Comparison of ENCODE assay signal across 12 mouse cellular contexts in genomic region chr2:157596876-157597566, GRCm38 (mm10). TPM values are rescaled to one million over a fixed set of nuclear protein-coding genes. Genes with fewer than 3 reads are reported as not detected.
DNase-seq lines count a peak whose midpoint lies in the region; ATAC-seq and TF ChIP-seq lines count a peak whose summit lies in the region.
"Had no signal": no experiment of that assay in that cellular context is flagged by ENCODE, and none has a peak within 500 bp of the region (broad histone marks: within the 10 kb centered on the region; RNA-seq: fewer than 3 reads in every experiment).

No protein-coding gene starts in this region.

- in situ Hi-C loops in CH12.LX (cut with MboI; ENCODE audit: low pct_ligation_motif_present, low pct_unique_long_range_greater_than_20kb, low sequenced_read_pairs): no loop called here

- no peak for TF ChIP-seq RAD21 in CH12.LX (IDR thresholded peaks at IDR 0.05; ENCODE audit: low read depth, low read length)

- H3K27ac ChIP-seq in hindbrain, embryonic 13.5 days: no peak overlapping the region
- H3K27ac ChIP-seq in hindbrain, embryonic 14.5 days: no peak overlapping the region
- H3K27ac ChIP-seq in CH12.LX (ENCODE audit: insufficient read depth, low read depth) (no peak overlapping the region), macrophage (no peak overlapping the region)
- H3K27ac ChIP-seq: forebrain, embryonic 13.5 days had no signal

- no peaks in the 10 kb centered on the region for H3K27me3 ChIP-seq in hindbrain, embryonic 13.5 days
- no peaks in the 10 kb centered on the region for H3K27me3 ChIP-seq in hindbrain, embryonic 14.5 days (ENCODE audit: control insufficient read depth, insufficient read depth, low read length)
- H3K27me3 ChIP-seq in CH12.LX (replicated peaks): peaks cover 10% of the 10 kb centered on the region
- H3K27me3 ChIP-seq: forebrain, embryonic 13.5 days had no signal

- H3K9ac ChIP-seq in hindbrain, embryonic 13.5 days: 0 out of 2 replicates have a peak overlapping the region, but pooled peaks have one; percentile 2
- no peak overlapping the region for H3K9ac ChIP-seq in hindbrain, embryonic 14.5 days
- peak overlapping the region; percentile 95 for H3K9ac ChIP-seq in CH12.LX (ENCODE audit: insufficient read depth, low read depth)
- H3K9ac ChIP-seq: forebrain, embryonic 13.5 days had no signal

- ATAC-seq in hindbrain, embryonic 13.5 days (ENCODE audit: low FRiP score): no peak
- no peak for ATAC-seq in hindbrain, embryonic 14.5 days (ENCODE audit: low FRiP score)
- peak; percentile 50; the same call in 1 of the 2 replicates for ATAC-seq in common myeloid progenitor, adult 5-6 weeks (replicated peaks; ENCODE audit: low read depth, poor library complexity, severe bottlenecking)
- ATAC-seq: forebrain, embryonic 13.5 days had no signal

- 61% methylated on average over 22 of the region's 22 CpGs for WGBS in hindbrain, embryonic 13.5 days
- WGBS in hindbrain, embryonic 14.5 days: 61% methylated on average over 22 of the region's 22 CpGs
- 60% methylated on average over 22 of the region's 22 CpGs for WGBS in macrophage (ENCODE audit: missing documents)

- 0 out of 2 replicates have a peak overlapping the region, but pooled peaks have one; percentile 13 for H3K4me2 ChIP-seq in hindbrain, embryonic 13.5 days
- H3K4me2 ChIP-seq in hindbrain, embryonic 14.5 days (replicated peaks): no peak overlapping the region
- peak overlapping the region; percentile 94 for H3K4me2 ChIP-seq in CH12.LX (ENCODE audit: insufficient read depth, low read depth, poor library complexity, severe bottlenecking)
- H3K4me2 ChIP-seq: forebrain, embryonic 13.5 days had no signal

- H3K4me1 ChIP-seq in hindbrain, embryonic 13.5 days (replicated peaks): no peaks in the 10 kb centered on the region
- H3K4me1 ChIP-seq in hindbrain, embryonic 14.5 days (replicated peaks; ENCODE audit: control insufficient read depth, insufficient read depth, low read length): no peaks in the 10 kb centered on the region
- peaks cover 3 to 30% of the 10 kb centered on the region in 2 experiments; a peak in 2 of 4 replicates for H3K4me1 ChIP-seq in CH12.LX (ENCODE audit: control insufficient read depth in 1 of 2, insufficient read depth in 2 of 2)
- H3K4me1 ChIP-seq: forebrain, embryonic 13.5 days had no signal

- no peak for DNase-seq in hindbrain, embryonic 14.5 days (ENCODE audit: low spot score)
- peak; percentile 90 for DNase-seq in CH12.LX (ENCODE audit: extremely low read depth)
- no peak for DNase-seq in spleen, postnatal 10 days (ENCODE audit: low spot score in 2 of 2)
- DNase-seq in kidney, postnatal 4 days: no peak
- no peak for DNase-seq in cerebellum, postnatal 25 days
- DNase-seq: cerebellum, adult 2 months; kidney, adult 11 months; left cerebral cortex, postnatal 4 days had no signal

- H3K4me3 ChIP-seq in hindbrain, embryonic 13.5 days: no peak overlapping the region
- H3K4me3 ChIP-seq in hindbrain, embryonic 14.5 days (replicated peaks; ENCODE audit: low read length): no peak overlapping the region
- H3K4me3 ChIP-seq in CH12.LX (replicated peaks in 1 of 3; ENCODE audit: low read depth in 2 of 3, low read length in 2 of 3, poor library complexity in 1 of 3) (peak overlapping the region; percentile 66 to 85 (median 73)), macrophage (ENCODE audit: inconsistent target) (peak overlapping the region; percentile 11; the same call in 1 of the 2 replicates)
- H3K4me3 ChIP-seq: forebrain, embryonic 13.5 days had no signal

- peaks cover 6% of the 10 kb centered on the region for H3K79me2 ChIP-seq in CH12.LX (replicated peaks; ENCODE audit: control insufficient read depth, extremely low read depth, insufficient read depth, poor library complexity, severe bottlenecking)
- no peaks in the 10 kb centered on the region for H3K79me2 ChIP-seq in macrophage (ENCODE audit: inconsistent target)

- peak; percentile 86 for TF ChIP-seq POLR2A in CH12.LX (IDR thresholded peaks at IDR 0.05; ENCODE audit: low read depth, low read length)

- no peaks in the 10 kb centered on the region for H3K9me3 ChIP-seq in hindbrain, embryonic 13.5 days
- H3K9me3 ChIP-seq in hindbrain, embryonic 14.5 days (ENCODE audit: control insufficient read depth, low read length): no peaks in the 10 kb centered on the region
- no peaks in the 10 kb centered on the region for H3K9me3 ChIP-seq in CH12.LX (replicated peaks; ENCODE audit: low read length)
- H3K9me3 ChIP-seq: forebrain, embryonic 13.5 days had no signal

- dilution Hi-C loops in CH12.LX (cut with MboI; ENCODE audit: extremely low pct_ligation_motif_present, extremely low pct_unique_long_range_greater_than_20kb, low sequenced_read_pairs): no loop called here

- H3K36me3 ChIP-seq in hindbrain, embryonic 13.5 days: no peaks in the 10 kb centered on the region
- H3K36me3 ChIP-seq in hindbrain, embryonic 14.5 days (replicated peaks; ENCODE audit: control insufficient read depth, insufficient read depth): no peaks in the 10 kb centered on the region
- peaks cover 4 to 19% of the 10 kb centered on the region in 2 experiments for H3K36me3 ChIP-seq in CH12.LX (replicated peaks in 1 of 2; ENCODE audit: control insufficient read depth in 1 of 2, insufficient read depth in 1 of 2, low read length in 1 of 2)
- H3K36me3 ChIP-seq in macrophage (ENCODE audit: inconsistent target): no peaks in the 10 kb centered on the region

- no peak for TF ChIP-seq EP300 in CH12.LX (IDR thresholded peaks at IDR 0.05; ENCODE audit: low read length)

- TF ChIP-seq CTCF in CH12.LX (conservative IDR thresholded peaks at IDR 0.05 in 1 of 2, IDR thresholded peaks at IDR 0.05 in 1 of 2; ENCODE audit: low read depth in 2 of 2, low read length in 2 of 2): peak in 1 of 2 experiments; percentile 56; a peak in 2 of 4 replicates

TF ChIP-seq in CH12.LX, 34 proteins besides CTCF, POLR2A, EP300 and RAD21:
- TF ChIP-seq ZNF384 (IDR thresholded peaks at IDR 0.05; ENCODE audit: low read depth, low read length): peak; percentile 65; the same call in 1 of the 2 replicates
- TF ChIP-seq ELF1 (IDR thresholded peaks at IDR 0.05; ENCODE audit: low read depth, low read length): peak; percentile 85
- no peak for TF ChIP-seq JUN (IDR thresholded peaks at IDR 0.05; ENCODE audit: insufficient read depth, low read depth, low read length)
- TF ChIP-seq TCF12 (IDR thresholded peaks at IDR 0.05; ENCODE audit: low read depth, low read length): peak; percentile 76
- no peak for TF ChIP-seq IRF4 (IDR thresholded peaks at IDR 0.05; ENCODE audit: low read depth, low read length)
- TF ChIP-seq HCFC1 (IDR thresholded peaks at IDR 0.05; ENCODE audit: low read depth, low read length): peak; percentile 70
- TF ChIP-seq MYC (IDR thresholded peaks at IDR 0.05; ENCODE audit: low read depth, low read length): peak; percentile 52
- peak; percentile 90 for TF ChIP-seq NELFE (IDR thresholded peaks at IDR 0.05; ENCODE audit: low read depth, low read length)
- TF ChIP-seq KAT2A (IDR thresholded peaks at IDR 0.05; ENCODE audit: insufficient replicate concordance, low read length): 0 out of 2 replicates have a peak, but pooled peaks have one; percentile 23
- peak; percentile 67 for TF ChIP-seq SIN3A (IDR thresholded peaks at IDR 0.05; ENCODE audit: low read length)
- peak; percentile 41; the same call in 1 of the 2 replicates for TF ChIP-seq POLR2AphosphoS2 (IDR thresholded peaks at IDR 0.05; ENCODE audit: low read depth, low read length)
- TF ChIP-seq MXI1 (IDR thresholded peaks at IDR 0.05; ENCODE audit: low read depth, low read length): 0 out of 2 replicates have a peak, but pooled peaks have one; percentile 36
- TF ChIP-seq CHD1 (IDR thresholded peaks at IDR 0.05; ENCODE audit: low read depth, low read length): no peak
- TF ChIP-seq MAX (IDR thresholded peaks at IDR 0.05; ENCODE audit: low read length): 0 out of 2 replicates have a peak, but pooled peaks have one; percentile 66
- TF ChIP-seq TBP (conservative IDR thresholded peaks at IDR 0.05; ENCODE audit: low read depth, low read length): peak; percentile 97
TF ChIP-seq in CH12.LX: peak in this region for 12.

RNA-seq across cellular contexts. Expression of gene Blcap, which starts 25.9 kb away (rescaled TPM):
- polyA plus RNA-seq in hindbrain, embryonic 13.5 days (2015; fragmentation: Nextera tagmentation; extraction: Ambion mirVana): 219 and 232 TPM in 2 replicates
- polyA plus RNA-seq in hindbrain, embryonic 14.5 days (2014; fragmentation: Nextera tagmentation; extraction: Ambion mirVana): 285 and 323 TPM in 2 replicates
- total RNA-seq in CH12.LX (2012; rRNA removed) (10.7 and 14.0 TPM in 2 replicates), CH12.LX (2014; rRNA removed) (15.3 and 16.0 TPM in 2 replicates)
- polyA plus RNA-seq in CH12.LX (2012; ENCODE audit: insufficient read length, low read depth) (18.9 and 19.3 TPM in 2 replicates), macrophage (2018) (26.4 to 34.7 TPM (median 28.0 TPM) in 3 replicates)
- 9.4 and 16.7 TPM in 2 replicates for total RNA-seq in common myeloid progenitor, adult 5-6 weeks (2017)
- total RNA-seq in macrophage (2018; cell fraction: chromatin; rRNA removed): 100 to 1,000 TPM in 15 of 26 experiments, 10 to 100 TPM in 11; 63.6 to 237 (median 104) TPM
- total RNA-seq in macrophage (2018; cell fraction: cytosol; rRNA removed): 10 to 100 TPM; 30.1 to 59.7 (median 35.1) TPM
- 100 to 1,000 TPM in 16 of 26 experiments, 10 to 100 TPM in 10; 67.5 to 218 (median 104) TPM for total RNA-seq in macrophage (2018; cell fraction: nucleus; rRNA removed)

RNA-seq across cellular contexts. Expression of gene Nnat, which starts 37.1 kb away (rescaled TPM):
- polyA plus RNA-seq in hindbrain, embryonic 13.5 days (2015; fragmentation: Nextera tagmentation; extraction: Ambion mirVana): 6,024 and 6,534 TPM in 2 replicates
- 4,569 and 4,588 TPM in 2 replicates for polyA plus RNA-seq in hindbrain, embryonic 14.5 days (2014; fragmentation: Nextera tagmentation; extraction: Ambion mirVana)
- total RNA-seq in CH12.LX (2012; rRNA removed) (0.38 and 0.76 TPM in 2 replicates), CH12.LX (2014; rRNA removed) (not detected in 2 replicates)
- polyA plus RNA-seq in CH12.LX (2012; ENCODE audit: insufficient read length, low read depth) (0.19 and 0.84 TPM in 2 replicates), macrophage (2018) (not detected in 3 replicates)
- total RNA-seq in common myeloid progenitor, adult 5-6 weeks (2017): 0.41 TPM in 1 of 2 replicates, not detected in the other
- 1 to 10 TPM in 1 of 26 experiments, not detected in 25; 1.9 TPM for total RNA-seq in macrophage (2018; cell fraction: chromatin; rRNA removed)
- not detected for total RNA-seq in macrophage (2018; cell fraction: cytosol; rRNA removed)
- under 1 TPM in 2 of 26 experiments, not detected in 24; 0.42 to 0.56 TPM for total RNA-seq in macrophage (2018; cell fraction: nucleus; rRNA removed)

Comparison
In these comparisons a context has a peak if more than half of its experiments do, and no peak if none do; other contexts are left out.
1. H3K4me3 ChIP-seq: peak in CH12.LX (3 of 3) and macrophage (single experiment); none in hindbrain, embryonic 13.5 days (single experiment) and hindbrain, embryonic 14.5 days (single experiment).
2. RNA of gene Nnat, which starts 37.1 kb away (polyA plus RNA-seq): 6,024 to 6,534 TPM in hindbrain, embryonic 13.5 days and 4,569 to 4,588 TPM in hindbrain, embryonic 14.5 days; 0.19 to 0.84 TPM in CH12.LX and not detected in macrophage; every median in the first group is over 1,000 times any median in the second.